Mouse (Mus musculus) kidney, postnatal 25 days (tissue): ENCODE measurements around the gene Atp10b.
"Not testable (repeated sequence)": the region's sequence is repeated elsewhere in the genome, so short reads cannot be mapped to it uniquely, and the experiment has no call there.

Source experiments
- DNase-seq, 2 experiments: peaks; one replicate each; pipeline ENCODE4 v3.0.0; 2021; ENCODE audit warnings: mixed read lengths in 2 of 2

Atp10b gene

DNA sequence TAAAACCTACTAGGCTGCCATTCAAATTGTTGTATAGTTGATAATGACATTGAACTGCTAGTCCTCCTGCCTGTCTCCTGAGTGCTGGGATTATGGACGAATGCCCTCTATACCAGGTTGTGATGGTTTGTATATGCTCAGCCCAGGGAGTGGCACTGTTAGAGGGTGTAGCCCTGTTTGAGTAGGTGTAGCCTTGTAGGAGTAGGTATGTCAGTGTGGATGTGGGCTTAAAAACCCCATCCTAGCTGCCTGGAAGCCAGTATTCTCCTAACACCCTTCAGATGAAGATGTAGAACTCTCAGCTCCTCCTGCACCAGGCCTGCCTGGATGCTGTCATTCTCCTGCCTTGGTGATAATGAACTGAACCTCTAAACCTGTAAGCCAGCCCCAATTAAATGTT lies at the start of gene Atp10b:
Gene Atp10b, plus strand, starts transcription at position 301 of the 400 bp plus-strand sequence.
- no peak for DNase-seq

DNA sequence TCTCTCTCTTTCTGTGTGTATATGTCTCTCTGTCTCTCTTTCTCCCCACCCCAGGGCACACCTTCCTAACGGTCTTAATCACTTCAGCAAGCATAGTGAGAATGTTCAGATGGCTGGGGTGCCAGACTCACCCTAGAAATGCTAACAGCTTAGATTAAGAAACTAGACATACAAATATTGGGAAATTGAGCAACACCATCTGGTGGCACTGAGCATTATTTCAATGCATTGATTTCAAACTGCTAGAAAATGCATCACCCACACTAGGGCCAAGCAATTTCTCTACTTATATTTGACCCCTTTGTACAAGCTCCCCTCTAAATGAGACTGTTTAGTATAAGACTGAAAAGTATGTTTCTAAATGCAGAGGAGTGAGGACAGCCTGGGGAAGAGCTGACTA lies 48.3 kb upstream of the Atp10b start:
- no peak for DNase-seq

DNA sequence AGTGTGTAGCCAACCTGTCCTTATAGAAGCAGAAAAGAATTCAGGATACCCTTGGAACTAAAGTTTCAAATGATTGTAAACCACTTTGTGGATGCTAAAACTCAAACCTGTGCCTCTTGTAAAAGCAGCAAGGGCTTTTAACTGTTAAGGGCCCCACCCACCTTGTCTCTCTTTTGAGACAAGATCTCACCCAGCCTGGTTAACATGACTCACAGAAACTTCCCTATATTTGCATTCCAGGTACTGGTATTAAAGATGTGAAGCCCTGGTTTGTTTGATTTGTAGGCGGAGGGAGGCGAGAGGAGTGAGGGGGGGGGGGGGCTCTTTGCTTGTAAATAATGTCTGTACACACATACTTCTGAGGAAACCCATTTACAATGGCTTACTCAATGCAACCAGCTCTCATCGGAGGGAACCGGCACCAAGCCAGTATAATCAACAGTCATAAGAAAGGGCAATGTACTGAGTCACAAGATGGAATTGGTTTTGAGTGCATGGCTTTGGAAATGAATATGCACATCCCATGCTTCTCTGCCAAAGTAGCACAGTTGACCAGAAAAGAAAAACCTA lies 23.7 kb upstream of the Atp10b start:
- DNase-seq, result no peak

DNA sequence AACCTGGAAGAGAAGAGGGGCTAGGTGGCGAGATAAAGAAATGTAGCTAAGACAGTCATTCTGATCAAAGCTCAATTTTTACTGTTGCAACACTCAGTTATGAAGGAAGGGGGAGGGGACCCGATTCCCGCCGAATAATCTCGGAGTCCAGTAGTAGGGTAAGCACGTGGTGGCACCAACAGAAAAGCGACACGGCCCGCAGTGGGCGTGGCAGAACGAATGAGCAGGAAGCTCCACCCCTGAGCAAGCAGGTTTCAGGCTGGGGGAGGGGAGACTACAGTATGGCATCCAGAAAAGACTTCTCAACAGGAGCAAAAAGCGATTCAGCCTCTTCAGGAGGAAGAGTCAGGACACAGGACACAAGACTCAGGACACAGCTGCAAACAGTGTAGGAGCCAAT lies 23.1 kb upstream of the Atp10b start:
- not testable (repeated sequence) for DNase-seq

DNA sequence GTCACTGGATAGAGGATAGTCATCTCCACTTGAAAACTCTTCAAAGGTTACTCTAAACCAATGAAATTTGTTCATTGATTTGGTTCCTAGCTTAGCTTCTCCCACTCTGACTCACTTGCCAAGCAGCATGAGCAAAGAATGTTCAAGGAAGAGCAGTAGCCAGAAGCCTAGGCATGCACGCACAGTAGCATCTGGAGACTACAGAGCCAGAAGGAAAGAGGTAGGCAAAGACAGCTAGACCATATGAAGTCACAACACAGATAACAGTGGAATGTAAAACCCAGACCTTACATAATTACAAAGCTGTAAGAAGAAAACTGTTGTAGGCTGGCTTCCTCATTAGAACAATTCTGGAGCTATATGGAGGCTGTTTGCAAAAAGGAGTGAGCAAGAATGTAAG lies 8.4 kb upstream of the Atp10b start:
- no peak for DNase-seq

DNA sequence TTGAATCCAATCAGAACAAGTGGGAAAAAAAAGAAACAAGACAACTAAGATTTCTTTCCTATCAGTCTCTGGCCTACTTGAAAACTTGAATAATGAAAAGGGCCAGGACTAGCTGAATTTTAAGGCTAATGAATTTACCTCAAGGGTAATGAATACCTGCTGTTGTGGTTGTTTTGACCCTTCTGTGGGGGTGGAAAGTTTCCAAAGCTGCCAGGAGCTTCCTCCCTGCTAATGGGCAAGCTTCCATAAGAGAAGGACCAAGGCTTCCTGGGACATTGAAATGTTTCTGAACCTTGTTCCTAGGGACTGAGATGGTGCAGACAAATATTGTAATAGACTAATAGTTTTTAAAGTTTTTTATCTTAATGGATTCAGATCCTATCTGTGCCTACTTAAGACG lies 6.9 kb upstream of the Atp10b start:
- no peak for DNase-seq

DNA sequence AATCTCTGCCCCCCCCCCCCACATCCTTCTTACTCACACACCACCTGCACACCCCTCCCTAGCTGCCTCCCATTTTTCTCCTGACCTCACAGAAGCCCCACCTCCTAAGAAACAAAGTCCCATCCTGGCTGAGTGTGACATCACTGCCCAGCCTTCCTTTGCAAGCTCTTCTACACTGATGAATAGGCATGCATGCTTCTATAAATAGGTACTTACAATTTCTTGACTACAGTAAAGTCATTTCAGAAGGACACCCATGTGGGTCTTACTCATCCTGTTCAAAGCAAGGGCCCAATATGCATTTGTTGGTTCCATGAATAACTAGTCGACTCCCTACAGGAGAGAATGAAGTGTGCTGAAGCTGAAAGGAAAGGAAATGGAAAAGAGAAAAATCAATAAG lies 5.5 kb upstream of the Atp10b start:
- no peak for DNase-seq

DNA sequence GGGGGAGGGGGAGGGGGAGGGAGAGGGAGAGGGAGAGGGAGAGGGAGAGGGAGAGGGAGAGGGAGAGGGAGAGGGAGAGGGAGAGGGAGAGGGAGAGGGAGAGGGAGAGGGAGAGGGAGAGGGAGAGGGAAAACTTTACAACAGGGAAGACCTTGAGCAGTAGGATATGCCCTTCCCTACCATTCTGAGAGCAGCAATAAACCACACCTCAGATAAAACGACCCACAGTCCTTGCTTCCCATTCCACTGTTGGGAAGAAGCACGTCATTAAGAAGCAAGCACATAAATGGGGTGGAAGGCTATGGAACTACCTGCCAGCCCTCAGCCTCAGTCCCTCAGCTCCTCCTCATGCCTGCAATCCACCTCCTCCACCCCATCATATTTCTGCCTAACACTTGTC lies 4.8 kb upstream of the Atp10b start:
- DNase-seq, result not testable (repeated sequence)

DNA sequence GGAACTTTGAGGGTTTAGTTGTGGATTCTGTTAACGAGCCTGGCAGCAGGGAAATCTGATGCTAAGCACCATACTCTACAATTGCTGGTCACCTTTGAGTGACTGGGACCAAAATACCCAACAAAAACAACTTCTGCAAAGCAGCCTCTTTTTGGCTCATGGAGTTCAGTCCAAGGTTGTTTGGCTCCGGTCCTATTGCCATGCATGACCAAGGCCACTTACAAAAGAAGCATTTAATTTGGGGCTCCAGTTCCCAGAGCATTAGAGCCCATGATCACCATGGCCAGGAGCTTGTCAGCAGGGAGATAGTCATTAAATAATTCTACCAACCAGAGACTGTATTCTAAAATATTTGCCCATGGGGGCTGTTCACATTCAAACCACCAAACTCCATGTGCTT lies 2.3 kb upstream of the Atp10b start:
- DNase-seq, result peak; percentile 47 to 57

DNA sequence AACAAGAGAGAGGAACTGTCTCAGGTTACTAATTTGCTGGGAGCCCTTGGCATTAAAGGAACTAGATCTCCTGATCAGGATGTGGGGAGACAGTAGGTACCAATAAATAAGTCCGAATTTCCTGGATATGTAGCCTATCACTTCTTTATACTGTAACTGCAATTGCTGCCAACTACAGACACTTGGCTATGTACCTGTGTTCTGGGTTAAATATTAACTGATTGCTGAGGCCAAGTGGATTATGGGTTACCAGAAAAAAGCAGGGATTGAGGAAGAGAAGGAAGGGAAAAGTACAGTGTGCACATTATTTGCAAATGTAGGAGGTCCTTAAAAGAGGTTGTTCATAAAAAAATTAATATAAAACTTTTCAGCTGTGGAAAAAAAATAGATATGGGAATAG lies 1.3 kb upstream of the Atp10b start:
- no peak for DNase-seq

DNA sequence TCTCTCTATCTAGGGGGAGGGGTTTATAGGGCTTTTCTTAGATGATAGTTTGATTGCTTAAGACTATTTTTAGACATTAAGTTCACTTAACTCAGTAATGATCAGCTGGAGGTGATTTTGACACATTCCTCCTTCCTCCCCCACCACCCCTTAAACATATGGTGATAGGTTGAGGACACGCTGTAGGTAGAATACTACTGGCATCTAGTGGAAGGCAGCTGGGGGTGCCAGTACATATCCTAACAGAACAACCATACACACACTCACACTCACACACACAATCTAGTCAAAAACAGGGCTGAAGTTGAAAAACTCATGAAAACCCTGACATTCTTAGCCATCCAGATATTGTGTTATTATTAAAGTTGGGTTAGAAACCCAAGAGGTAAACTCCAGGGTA lies 5.3 kb downstream of the Atp10b start:
- no peak for DNase-seq

DNA sequence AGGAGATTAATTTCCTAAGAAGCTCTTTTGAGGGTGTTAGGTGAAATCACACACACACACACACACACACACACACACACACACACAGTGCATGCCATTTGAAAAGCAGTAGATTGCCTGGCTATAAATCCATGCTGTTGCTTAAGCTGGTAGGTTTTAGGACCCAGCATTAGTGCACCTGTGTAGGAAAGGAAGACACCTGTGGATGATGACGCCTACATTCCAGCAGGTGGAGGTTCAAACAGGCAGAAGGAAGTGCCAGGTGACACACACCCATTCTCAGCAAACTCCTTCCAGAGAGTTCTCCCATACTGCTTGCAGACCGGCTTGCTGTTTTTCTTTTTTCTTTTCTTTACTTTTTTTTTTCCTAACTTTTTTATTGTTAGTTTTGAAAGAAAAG lies 5.7 kb downstream of the Atp10b start:
- DNase-seq, result no peak

DNA sequence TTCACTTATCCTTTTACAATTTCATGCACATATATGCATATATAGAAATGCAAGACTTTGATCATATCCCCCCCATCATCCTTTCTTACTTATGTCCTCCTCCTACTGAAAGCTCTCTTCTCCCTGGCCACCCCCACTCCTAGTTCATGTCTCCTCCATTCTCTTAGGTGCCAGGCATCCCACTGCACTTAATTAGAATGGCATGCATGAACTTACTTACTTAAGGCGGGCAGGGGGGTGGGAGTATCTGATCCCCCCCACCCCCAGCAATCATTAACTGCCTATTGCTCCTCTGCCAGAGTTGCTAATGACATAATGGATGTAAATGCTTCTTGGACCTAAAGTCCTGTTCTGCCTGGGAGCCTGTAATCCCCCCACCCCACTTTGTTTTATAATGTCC lies 9.1 kb downstream of the Atp10b start:
- no peak for DNase-seq

DNA sequence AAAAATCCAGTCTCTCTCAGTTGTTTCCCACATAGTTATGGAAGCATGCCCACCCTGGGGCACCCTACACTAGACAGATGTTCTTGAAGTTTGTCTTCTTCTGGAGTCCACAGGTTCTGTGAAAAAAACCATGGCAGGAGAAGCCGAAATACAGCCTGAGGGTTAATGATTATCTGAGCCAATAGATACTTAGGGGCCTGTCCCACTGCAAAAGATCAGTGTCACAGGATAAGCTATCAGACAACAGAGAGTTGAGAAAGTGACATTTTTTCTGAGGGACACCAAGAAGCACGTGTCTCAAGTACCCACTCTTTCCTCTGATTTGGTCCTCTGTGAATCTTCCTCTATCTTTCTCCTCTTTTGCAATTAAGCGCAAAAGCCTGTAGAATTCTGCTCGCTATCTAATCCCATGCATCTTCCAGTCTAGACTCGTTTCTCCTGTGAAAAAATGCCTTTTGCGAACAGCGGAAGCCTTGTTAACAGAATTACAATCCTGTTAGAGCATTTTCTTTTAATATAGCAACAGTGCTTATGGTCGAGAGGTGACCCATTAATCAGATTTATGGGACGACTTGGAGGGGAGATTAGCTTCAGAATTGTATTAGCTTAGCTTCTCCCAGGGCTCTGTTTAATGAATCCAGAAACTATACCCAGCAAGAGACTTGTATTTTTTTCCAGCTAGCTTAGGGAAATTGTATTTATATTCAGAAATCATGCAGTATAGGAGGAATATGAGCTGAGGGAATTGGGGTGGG lies 10.7 kb downstream of the Atp10b start:
- DNase-seq, result no peak

DNA sequence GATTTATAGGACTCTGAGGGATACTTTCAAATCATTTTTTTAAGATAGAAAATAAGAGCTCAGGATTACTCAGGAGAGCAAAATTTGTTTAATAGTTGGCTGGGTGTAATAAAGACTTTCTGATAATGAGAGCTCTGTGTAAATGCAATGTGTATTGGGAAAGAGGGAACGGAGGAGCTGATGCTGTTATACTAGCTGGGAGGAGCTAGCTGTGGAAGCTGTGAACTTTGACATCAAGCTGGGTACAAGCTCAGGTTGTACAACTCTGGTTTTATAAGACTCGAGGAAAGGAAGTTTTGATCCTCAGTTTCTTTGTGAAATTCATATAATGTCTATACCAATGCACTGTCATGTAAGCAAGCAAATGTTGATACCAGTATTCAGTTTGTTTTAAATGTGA lies 20.9 kb downstream of the Atp10b start:
- DNase-seq, result no peak

DNA sequence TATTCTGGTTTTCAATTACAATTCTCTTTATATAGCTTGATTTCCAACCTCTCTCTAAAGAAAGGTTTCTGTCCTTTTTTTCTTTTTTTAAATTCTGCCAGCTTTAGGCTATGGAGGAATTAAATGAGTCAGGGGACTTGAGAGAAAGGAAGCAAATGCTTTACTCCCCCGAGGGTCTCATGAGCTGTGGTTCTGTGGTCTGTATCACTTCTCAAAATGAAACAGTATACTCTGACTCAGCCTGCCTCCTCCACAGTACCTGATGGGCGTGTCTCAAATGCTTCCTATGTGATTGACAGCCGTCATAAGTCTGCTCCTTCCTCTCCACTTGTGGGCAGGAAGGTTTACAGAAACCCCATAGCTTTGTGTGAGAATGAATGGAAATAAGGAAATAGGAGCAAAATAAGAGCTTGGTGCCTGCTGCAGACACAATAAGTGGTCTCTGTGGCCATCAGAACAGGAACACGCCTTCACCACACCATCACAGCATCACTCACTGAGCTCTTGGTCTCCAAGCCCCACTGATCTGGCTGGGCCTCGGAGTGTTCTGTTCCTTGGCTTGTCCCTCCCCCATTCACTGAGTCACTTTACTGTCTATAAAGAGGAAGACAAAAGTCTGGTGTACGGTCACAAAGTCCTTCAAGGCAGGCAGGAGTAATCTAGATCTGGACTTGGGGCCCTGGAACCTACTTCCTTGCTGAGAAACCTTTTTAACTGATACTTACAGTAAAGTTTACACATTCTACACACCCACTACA lies 24.9 kb downstream of the Atp10b start:
- DNase-seq, result no peak

DNA sequence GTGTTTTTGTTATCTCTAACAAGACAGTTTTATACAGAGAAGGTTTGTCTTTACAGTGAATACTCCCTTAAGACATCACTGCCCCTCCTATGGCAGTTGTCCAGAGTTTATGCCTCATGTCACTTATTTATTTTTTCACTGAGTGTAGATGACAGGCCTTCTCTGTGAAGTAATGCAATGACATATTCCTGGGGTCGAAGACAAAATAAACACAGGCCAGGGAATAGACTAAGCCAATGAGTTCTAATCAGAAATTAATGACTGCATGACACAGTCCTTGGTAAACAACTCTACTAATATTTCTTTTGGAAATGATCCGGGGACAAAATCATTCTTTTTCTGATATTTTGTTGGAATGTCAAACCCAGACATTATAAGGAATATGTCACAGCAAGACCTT lies 32.7 kb downstream of the Atp10b start:
- DNase-seq, result peak in 1 of 2 experiments; percentile 5

DNA sequence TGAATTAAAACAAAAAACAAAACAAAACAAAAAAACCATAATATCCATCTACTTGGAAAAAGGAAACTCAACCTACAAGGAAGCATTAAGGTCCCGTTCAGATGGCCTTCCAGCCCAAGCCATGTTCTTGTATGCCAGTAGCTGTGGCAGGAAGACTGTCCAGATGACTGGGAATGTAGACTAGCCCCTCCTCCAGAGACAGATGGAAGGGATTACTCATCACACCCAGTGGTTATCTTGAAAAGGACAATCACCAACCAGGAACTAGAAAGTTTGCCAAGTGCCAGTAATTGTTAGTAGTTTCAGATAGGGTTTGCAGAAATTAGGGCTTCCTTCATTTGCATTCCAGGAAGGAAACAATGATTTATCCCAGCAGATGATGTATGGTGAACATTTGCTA lies 33.1 kb downstream of the Atp10b start:
- no peak for DNase-seq

DNA sequence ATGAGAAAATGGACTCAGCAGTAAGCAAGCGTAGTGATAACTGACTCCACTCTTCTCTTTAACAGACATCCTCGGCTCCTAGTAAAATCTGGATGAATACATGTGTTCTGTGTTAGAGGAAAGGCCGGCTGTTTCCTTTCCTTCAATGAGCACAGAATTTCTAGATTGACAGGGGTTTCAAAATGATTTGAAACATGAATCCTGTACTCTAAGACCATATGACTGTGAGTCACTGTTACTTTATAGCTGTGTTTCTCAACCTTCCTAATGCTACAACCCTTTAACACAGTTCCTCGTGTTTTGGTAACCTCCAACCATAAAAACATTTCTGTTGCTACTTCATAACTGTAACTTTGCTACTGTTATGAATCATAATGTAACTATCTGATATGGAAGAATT lies 33.8 kb downstream of the Atp10b start:
- no peak for DNase-seq

DNA sequence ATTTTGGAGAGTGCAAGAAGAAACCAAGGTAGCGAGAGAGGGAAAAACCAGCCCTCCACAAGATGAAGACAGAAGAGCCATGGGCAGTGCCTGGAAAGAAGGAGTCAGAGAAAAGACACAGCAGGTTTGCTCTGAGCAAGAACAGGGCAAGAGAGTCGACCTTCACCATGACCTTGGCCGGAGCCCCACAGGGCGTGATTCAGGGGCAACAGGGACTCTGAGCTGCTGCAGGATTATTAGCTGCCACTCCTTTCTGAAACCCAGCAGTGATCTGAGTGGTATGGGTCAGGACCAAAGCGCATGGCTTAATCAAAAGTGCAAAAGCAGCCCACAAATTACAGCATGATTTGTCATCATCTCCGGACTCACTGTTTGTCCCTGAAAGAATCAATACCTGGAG lies 36.6 kb downstream of the Atp10b start:
- no peak for DNase-seq

DNA sequence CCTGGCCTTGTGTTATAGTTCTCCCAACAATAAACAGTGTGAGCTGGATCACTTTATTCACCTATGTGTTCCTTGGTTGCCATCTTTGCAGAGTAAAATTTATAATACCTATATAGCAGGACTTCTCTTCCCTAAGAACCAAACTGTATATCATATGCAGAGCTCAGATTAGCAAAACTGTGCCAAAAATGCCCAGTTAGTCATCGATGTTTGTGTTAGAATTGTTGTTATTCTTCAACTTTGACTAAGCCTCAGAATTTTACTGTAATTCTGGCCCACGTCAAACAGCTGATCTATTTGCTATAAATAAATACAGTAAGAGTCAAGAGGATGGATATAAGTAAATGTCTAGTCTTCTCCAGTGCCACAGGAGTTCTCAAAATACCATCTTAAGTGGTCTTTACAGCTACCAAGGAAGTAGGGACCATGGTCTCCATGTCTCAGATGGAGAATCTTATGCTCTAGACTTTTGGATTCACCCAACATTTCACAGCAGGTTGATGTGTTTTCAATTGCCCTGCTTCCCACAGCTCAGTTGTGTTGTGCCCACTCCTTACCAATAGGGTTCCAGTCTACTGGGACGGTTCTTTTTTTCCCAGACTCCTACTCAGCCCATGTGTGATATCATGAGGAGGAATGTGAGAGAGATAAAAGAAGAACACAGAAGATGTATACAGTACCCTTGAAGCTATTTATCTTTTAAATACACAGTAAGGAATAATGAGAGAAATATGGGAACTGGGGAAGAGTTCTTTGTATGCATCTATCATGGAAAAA lies 40.3 kb downstream of the Atp10b start:
- DNase-seq, result no peak

DNA sequence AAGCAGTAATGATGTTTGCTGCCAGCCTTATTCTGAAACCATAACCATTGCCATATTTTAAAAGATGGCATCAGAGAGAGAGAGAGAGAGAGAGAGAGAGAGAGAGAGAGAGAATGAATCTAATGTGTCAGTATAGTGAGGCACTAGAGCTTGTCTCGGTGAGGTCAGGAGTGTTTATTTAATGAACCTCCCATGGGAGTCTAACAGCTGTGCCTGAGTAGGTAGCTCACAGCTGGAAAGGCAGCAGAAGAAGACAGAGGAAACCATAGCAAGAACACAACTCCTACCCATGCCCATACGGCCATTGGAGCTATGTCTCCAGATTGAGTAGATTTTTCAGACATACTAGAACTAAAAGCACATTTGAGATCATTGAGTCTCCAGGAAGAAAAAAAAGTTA lies 49.1 kb downstream of the Atp10b start:
- no peak for DNase-seq

DNA sequence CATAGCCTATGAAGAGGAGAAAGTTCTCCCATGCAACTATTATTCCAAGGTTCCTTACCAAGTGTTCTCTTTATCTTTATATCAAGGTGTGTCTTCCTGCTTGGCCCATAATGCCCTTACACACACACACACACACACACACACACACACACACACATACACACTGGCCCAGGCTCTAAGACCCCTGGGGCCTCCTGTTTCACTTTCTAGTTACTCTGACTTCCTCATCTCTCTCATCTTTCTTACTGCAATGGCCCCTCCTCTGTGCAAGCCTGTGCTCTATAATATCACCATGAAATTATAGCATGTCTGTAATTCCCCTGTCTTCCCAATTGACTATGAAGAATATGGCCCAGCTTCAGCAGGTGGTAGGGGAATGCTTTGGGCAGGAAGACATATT lies 49.7 kb downstream of the Atp10b start:
- no peak for DNase-seq
